Mouse (Mus musculus): ENCODE data around the gene Foxp1. TPM values are rescaled to one million over a fixed set of nuclear protein-coding genes. Genes with fewer than 3 reads are reported as not detected.
A peak's percentile ranks its signal among the peaks of the same experiment; 100 is the strongest.

Foxp1 gene
- polyA plus RNA-seq, 1 experiment = 162 TPM

GRCm38 (mm10) chr6:99425044-99425443, 97.5 kb downstream of the Foxp1 start:
- WGBS = 62% methylated on average over 3 of the region's 3 CpGs
- Histone ChIP-seq H3K4me3 (ENCODE audit: extremely low read depth, insufficient read depth, insufficient read length) (no peak overlapping the region), H3K36me3 (ENCODE audit: control insufficient read depth, insufficient read depth, low read length) (no peaks in the 10 kb centered on the region), H3K4me1 (ENCODE audit: control insufficient read depth, insufficient read depth, insufficient read length) (peaks cover 12% of the 10 kb centered on the region; the same call in 1 of the 2 replicates), H3K27me3 (ENCODE audit: control insufficient read depth, insufficient read depth, low read length) (no peaks in the 10 kb centered on the region), H3K27ac (ENCODE audit: insufficient read depth, low read length) (no peak overlapping the region)
- DNase-seq (ENCODE audit: low read depth in 1 of 2, low spot score in 2 of 2) = no peak
- TF ChIP-seq POLR2A (IDR thresholded peaks at IDR 0.05; ENCODE audit: low read depth, low read length) = no peak
- TF ChIP-seq CTCF (IDR thresholded peaks at IDR 0.05; ENCODE audit: extremely low read depth, insufficient read depth, insufficient read length, insufficient replicate concordance) = no peak

GRCm38 (mm10) chr6:99420666-99421065, 101.9 kb downstream of the Foxp1 start:
- no peak overlapping the region for H3K4me3 ChIP-seq (ENCODE audit: extremely low read depth, insufficient read depth, insufficient read length)
- H3K36me3 ChIP-seq (ENCODE audit: control insufficient read depth, insufficient read depth, low read length) = no peaks in the 10 kb centered on the region
- TF ChIP-seq CTCF (IDR thresholded peaks at IDR 0.05; ENCODE audit: extremely low read depth, insufficient read depth, insufficient read length, insufficient replicate concordance) = no peak
- no peak for TF ChIP-seq POLR2A (IDR thresholded peaks at IDR 0.05; ENCODE audit: low read depth, low read length)
- H3K27me3 ChIP-seq (ENCODE audit: control insufficient read depth, insufficient read depth, low read length) = no peaks in the 10 kb centered on the region
- H3K27ac ChIP-seq (ENCODE audit: insufficient read depth, low read length) = no peak overlapping the region
- DNase-seq (ENCODE audit: low read depth in 1 of 2, low spot score in 2 of 2) = peak in 1 of 2 experiments; percentile 66
- H3K4me1 ChIP-seq (ENCODE audit: control insufficient read depth, insufficient read depth, insufficient read length) = peaks cover 13% of the 10 kb centered on the region
- WGBS = 83% methylated on average over 8 of the region's 8 CpGs

- Histone ChIP-seq H3K4me1 (ENCODE audit: control insufficient read depth, insufficient read depth, insufficient read length) (no peaks in the 10 kb centered on the region; the same call in 1 of the 2 replicates), H3K36me3 (ENCODE audit: control insufficient read depth, insufficient read depth, low read length) (no peaks in the 10 kb centered on the region), H3K27ac (ENCODE audit: insufficient read depth, low read length) (no peak overlapping the region), H3K27me3 (ENCODE audit: control insufficient read depth, insufficient read depth, low read length) (no peaks in the 10 kb centered on the region), H3K4me3 (ENCODE audit: extremely low read depth, insufficient read depth, insufficient read length) (no peak overlapping the region)
- no peak for DNase-seq (ENCODE audit: low read depth in 1 of 2, low spot score in 2 of 2)
- 90% methylated on average over 6 of the region's 6 CpGs for WGBS
- TF ChIP-seq CTCF (IDR thresholded peaks at IDR 0.05; ENCODE audit: extremely low read depth, insufficient read depth, insufficient read length, insufficient replicate concordance) (no peak), POLR2A (IDR thresholded peaks at IDR 0.05; ENCODE audit: low read depth, low read length) (no peak)
Observed at GRCm38 (mm10) chr6:99412598-99412997, 109.9 kb downstream of the Foxp1 start.

- DNase-seq (ENCODE audit: low read depth in 1 of 2, low spot score in 2 of 2) = no peak
- no peak overlapping the region for H3K4me3 ChIP-seq (ENCODE audit: extremely low read depth, insufficient read depth, insufficient read length)
- WGBS = 81% methylated on average over 5 of the region's 5 CpGs
- no peaks in the 10 kb centered on the region; the same call in 1 of the 2 replicates for H3K4me1 ChIP-seq (ENCODE audit: control insufficient read depth, insufficient read depth, insufficient read length)
- H3K27ac ChIP-seq (ENCODE audit: insufficient read depth, low read length) = no peak overlapping the region
- TF ChIP-seq POLR2A (IDR thresholded peaks at IDR 0.05; ENCODE audit: low read depth, low read length) (no peak), CTCF (IDR thresholded peaks at IDR 0.05; ENCODE audit: extremely low read depth, insufficient read depth, insufficient read length, insufficient replicate concordance) (no peak)
- no peaks in the 10 kb centered on the region for H3K36me3 ChIP-seq (ENCODE audit: control insufficient read depth, insufficient read depth, low read length)
- H3K27me3 ChIP-seq (ENCODE audit: control insufficient read depth, insufficient read depth, low read length) = no peaks in the 10 kb centered on the region
Observed at GRCm38 (mm10) chr6:99409602-99410001, 112.9 kb downstream of the Foxp1 start.

GRCm38 (mm10) chr6:99408880-99409279, 113.6 kb downstream of the Foxp1 start:
- Histone ChIP-seq H3K27me3 (ENCODE audit: control insufficient read depth, insufficient read depth, low read length) (no peaks in the 10 kb centered on the region), H3K4me3 (ENCODE audit: extremely low read depth, insufficient read depth, insufficient read length) (no peak overlapping the region), H3K4me1 (ENCODE audit: control insufficient read depth, insufficient read depth, insufficient read length) (no peaks in the 10 kb centered on the region; the same call in 1 of the 2 replicates), H3K27ac (ENCODE audit: insufficient read depth, low read length) (no peak overlapping the region), H3K36me3 (ENCODE audit: control insufficient read depth, insufficient read depth, low read length) (no peaks in the 10 kb centered on the region)
- TF ChIP-seq POLR2A (IDR thresholded peaks at IDR 0.05; ENCODE audit: low read depth, low read length) = no peak
- TF ChIP-seq CTCF (IDR thresholded peaks at IDR 0.05; ENCODE audit: extremely low read depth, insufficient read depth, insufficient read length, insufficient replicate concordance) = no peak
- no peak for DNase-seq (ENCODE audit: low read depth in 1 of 2, low spot score in 2 of 2)
- 92% methylated on average over 4 of the region's 4 CpGs for WGBS

DNA sequence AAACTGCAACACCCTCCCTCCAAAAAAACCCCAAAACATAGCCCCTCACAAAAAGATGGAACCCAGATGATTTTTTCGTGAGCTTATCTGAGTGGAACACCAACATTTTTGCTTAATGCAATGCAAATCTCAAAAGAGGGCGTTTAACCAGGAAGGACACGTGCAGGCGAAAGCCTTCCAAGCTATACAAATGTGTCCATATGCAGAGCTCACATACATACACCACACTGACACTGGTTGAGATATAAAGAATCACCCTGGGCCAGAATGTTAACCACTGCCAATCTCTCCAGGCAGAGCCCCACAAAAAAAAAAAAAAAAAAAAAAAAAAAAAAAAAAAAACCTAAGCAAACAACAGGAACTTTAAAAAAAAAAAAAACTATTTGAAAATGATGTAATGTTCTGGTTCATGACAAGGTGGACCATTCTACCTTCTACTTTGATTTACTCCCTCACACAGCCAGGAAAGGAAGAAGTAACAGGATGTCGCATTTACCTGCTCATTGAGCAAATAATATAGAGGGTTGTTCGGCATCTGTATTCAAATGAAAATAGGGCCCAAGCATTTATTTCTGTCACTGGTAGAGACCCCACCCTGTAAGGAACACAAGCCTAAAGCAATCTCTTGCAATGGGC, 118.6 kb downstream of the Foxp1 start:
- peaks cover 26% of the 10 kb centered on the region for H3K4me1 ChIP-seq (ENCODE audit: control insufficient read depth, insufficient read depth, insufficient read length)
- no peak overlapping the region for H3K4me3 ChIP-seq (ENCODE audit: extremely low read depth, insufficient read depth, insufficient read length)
- H3K27me3 ChIP-seq (ENCODE audit: control insufficient read depth, insufficient read depth, low read length) = no peaks in the 10 kb centered on the region
- WGBS = 53% methylated on average over 6 of the region's 6 CpGs
- TF ChIP-seq POLR2A (IDR thresholded peaks at IDR 0.05; ENCODE audit: low read depth, low read length) (no peak), CTCF (IDR thresholded peaks at IDR 0.05; ENCODE audit: extremely low read depth, insufficient read depth, insufficient read length, insufficient replicate concordance) (no peak)
- no peaks in the 10 kb centered on the region for H3K36me3 ChIP-seq (ENCODE audit: control insufficient read depth, insufficient read depth, low read length)
- H3K27ac ChIP-seq (ENCODE audit: insufficient read depth, low read length) = 0 out of 2 replicates have a peak overlapping the region, but pooled peaks have one; percentile 32
- DNase-seq (ENCODE audit: low read depth in 1 of 2, low spot score in 2 of 2) = no peak

GRCm38 (mm10) chr6:99402941-99403340, 119.6 kb downstream of the Foxp1 start:
- H3K36me3 ChIP-seq (ENCODE audit: control insufficient read depth, insufficient read depth, low read length) = no peaks in the 10 kb centered on the region
- TF ChIP-seq POLR2A (IDR thresholded peaks at IDR 0.05; ENCODE audit: low read depth, low read length) (no peak), CTCF (IDR thresholded peaks at IDR 0.05; ENCODE audit: extremely low read depth, insufficient read depth, insufficient read length, insufficient replicate concordance) (no peak)
- H3K4me3 ChIP-seq (ENCODE audit: extremely low read depth, insufficient read depth, insufficient read length) = no peak overlapping the region
- no peaks in the 10 kb centered on the region for H3K27me3 ChIP-seq (ENCODE audit: control insufficient read depth, insufficient read depth, low read length)
- H3K27ac ChIP-seq (ENCODE audit: insufficient read depth, low read length) = peak overlapping the region; percentile 82
- H3K4me1 ChIP-seq (ENCODE audit: control insufficient read depth, insufficient read depth, insufficient read length) = peaks cover 26% of the 10 kb centered on the region
- no peak for DNase-seq (ENCODE audit: low read depth in 1 of 2, low spot score in 2 of 2)
- WGBS = 67% methylated on average over 9 of the region's 9 CpGs
